Mouse (Mus musculus) gastrocnemius, postnatal 14 days (tissue): Measurements from ENCODE around the gene Hist1h2an. TPM values are rescaled to one million over a fixed set of nuclear protein-coding genes. Genes with fewer than 3 reads are reported as not detected.
A peak's percentile ranks its signal among the peaks of the same experiment; 100 is the strongest.
"Not testable (repeated sequence)": the region's sequence is repeated elsewhere in the genome, so short reads cannot be mapped to it uniquely, and the experiment has no call there.

Experiments used
- DNase-seq: peaks from one replicate; pipeline ENCODE4 v3.0.0; 2021; ENCODE audit warnings: mixed read lengths
- intact Hi-C: fragments of 180-260 bp; cut with DNase I; formaldehyde crosslinking; loops from one replicate; pipeline ENCODE4 v1.15.1; 2025; ENCODE audit warnings: low total_unique reads
- microRNA-seq, 2 experiments: library from miRNA; unstranded; fragments of <30 nt; microRNA quantifications; one replicate each; pipeline ENCODE4 v1.2.0; 2021
- total RNA-seq, 2 experiments: library from RNA; stranded (reverse); gene quantifications; 2 replicates each; pipeline ENCODE4 v1.2.3; 2021

Gene Hist1h2an
- total RNA-seq, 2 experiments from 2014 or later, result 7.8 to 10.7 TPM

GRCm38 (mm10) chr13:21750159-21751017, 36.6 kb downstream of the Hist1h2an start, which contains the start of gene Hist1h4k:
Gene Hist1h4k (minus strand): TSS chr13:21750505.
- intact Hi-C loops, result not testable (repeated sequence)

GRCm38 (mm10) chr13:21749387-21750158, 37.4 kb downstream of the Hist1h2an start:
- intact Hi-C loops, result no loop called here

More at GRCm38 (mm10) chr13:21750159-21751017, 36.6 kb downstream of the Hist1h2an start, which contains the start of gene Hist1h4k:
- peak; percentile 84 for DNase-seq

GRCm38 (mm10) chr13:21745006-21745405, 42.0 kb downstream of the Hist1h2an start:
- intact Hi-C loops, result no loop called here

More at GRCm38 (mm10) chr13:21749387-21750158, 37.4 kb downstream of the Hist1h2an start:
- no peak for DNase-seq

More at GRCm38 (mm10) chr13:21745006-21745405, 42.0 kb downstream of the Hist1h2an start:
- no peak for DNase-seq

Small RNA genes within 50 kb of the gene (microRNA-seq; reads per million reads assigned to microRNA genes)
- gene Gm19658 (0 reads per million in 2 experiments), gene Gm44346 (0 reads per million in 2 experiments), gene Gm44454 (0 reads per million in 2 experiments), gene Gm44466 (0 reads per million in 2 experiments)

Other genes with a start within 250 kb of the Hist1h2an start
- not detected for gene Olfr1366, start 244.4 kb downstream of the Hist1h2an start, total RNA-seq
- gene Olfr1535, start 227.3 kb downstream of the Hist1h2an start, total RNA-seq, result not detected
- gene Olfr1364, start 205.5 kb downstream of the Hist1h2an start, total RNA-seq, result not detected
- gene Olfr1362, start 173.2 kb downstream of the Hist1h2an start, total RNA-seq, result not detected
- not detected for gene Olfr11, start 144.7 kb downstream of the Hist1h2an start, total RNA-seq
- not detected for gene Olfr1361, start 123.8 kb downstream of the Hist1h2an start, total RNA-seq
- gene Olfr1360, start 109.8 kb downstream of the Hist1h2an start, total RNA-seq, result not detected
- not detected for gene Olfr1359, start 89.1 kb downstream of the Hist1h2an start, total RNA-seq
- 10 to 100 TPM; 79.9 to 84.7 TPM for gene Hist1h2bl, start 71.1 kb downstream of the Hist1h2an start, total RNA-seq
- gene Hist1h2ai, start 70.8 kb downstream of the Hist1h2an start, total RNA-seq, result 10 to 100 TPM; 70.5 to 87.6 TPM
- 100 to 1,000 TPM; 108 to 117 TPM for gene Hist1h3h, start 69.6 kb downstream of the Hist1h2an start, total RNA-seq
- gene Hist1h2bm, start 65.2 kb downstream of the Hist1h2an start, total RNA-seq, result 10 to 100 TPM; 20.2 to 23.0 TPM
- gene Hist1h4j, start 52.2 kb downstream of the Hist1h2an start, total RNA-seq, result 10 to 100 TPM; 15.5 to 16.2 TPM
- 100 to 1,000 TPM; 174 TPM for gene Hist1h4k, start 36.7 kb downstream of the Hist1h2an start, total RNA-seq
- 10 to 100 TPM; 29.4 to 33.4 TPM for gene Hist1h2ak, start 33.4 kb downstream of the Hist1h2an start, total RNA-seq
- gene Hist1h2bn, start 33.1 kb downstream of the Hist1h2an start, total RNA-seq, result 10 to 100 TPM; 39.6 to 49.3 TPM
- gene Hist1h1b, start 6.6 kb downstream of the Hist1h2an start, total RNA-seq, result 10 to 100 TPM; 49.0 to 49.9 TPM
- 10 to 100 TPM; 87.1 to 98.9 TPM for gene Hist1h3i, start 3.8 kb downstream of the Hist1h2an start, total RNA-seq
- 10 to 100 TPM; 32.1 to 32.8 TPM for gene Hist1h2bp, start 243 bp upstream of the Hist1h2an start, total RNA-seq
- 10 to 100 TPM; 58.2 to 75.5 TPM for gene Hist1h2bq, start 23.0 kb upstream of the Hist1h2an start, total RNA-seq
- 10 to 100 TPM; 67.5 to 87.1 TPM for gene Hist1h2ao, start 23.2 kb upstream of the Hist1h2an start, total RNA-seq
- gene Hist1h4m, start 24.5 kb upstream of the Hist1h2an start, total RNA-seq, result 100 to 1,000 TPM; 150 to 154 TPM
- gene Hist1h4n, start 45.0 kb upstream of the Hist1h2an start, total RNA-seq, result 10 to 100 TPM; 26.8 to 27.2 TPM
- 10 to 100 TPM; 29.4 to 69.3 TPM for gene Hist1h2ap, start 46.3 kb upstream of the Hist1h2an start, total RNA-seq
- gene Hist1h2br, start 46.5 kb upstream of the Hist1h2an start, total RNA-seq, result 10 to 100 TPM; 57.8 to 74.3 TPM
- gene Zfp184, start 157.9 kb upstream of the Hist1h2an start, total RNA-seq, result under 1 TPM; 0.33 to 0.38 TPM
- not detected for gene Pom121l2, start 194.0 kb upstream of the Hist1h2an start, total RNA-seq
- gene Prss16, start 222.5 kb upstream of the Hist1h2an start, total RNA-seq, result not detected
- gene Hist1h2ah, start 248.3 kb upstream of the Hist1h2an start, total RNA-seq, result 10 to 100 TPM; 45.8 to 69.2 TPM
- 10 to 100 TPM; 80.3 to 90.2 TPM for gene Hist1h2bk, start 248.7 kb upstream of the Hist1h2an start, total RNA-seq